Mouse (Mus musculus): ENCODE results near the gene Cdh15.

Cdh15 gene

DNA sequence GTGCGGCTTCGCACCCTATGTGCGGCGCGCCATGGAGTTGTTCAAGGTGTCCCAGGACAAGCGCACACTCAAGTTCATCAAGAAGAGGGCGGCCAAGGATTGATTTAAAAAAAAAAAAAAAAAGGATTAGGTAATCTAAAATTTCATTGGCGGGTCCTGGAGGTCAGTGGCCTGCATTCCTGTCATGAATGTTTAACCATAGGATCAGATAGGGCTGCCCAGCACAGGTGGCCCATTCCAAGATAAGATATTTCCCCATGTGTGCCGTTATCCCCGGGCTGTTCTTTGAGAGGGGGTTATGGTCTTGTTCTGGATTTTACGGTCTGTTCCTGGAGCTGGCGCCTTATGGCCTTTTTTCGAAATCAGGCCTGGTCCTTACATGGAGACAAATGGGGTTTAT, 11.1 kb upstream of the Cdh15 start:
- no peak for DNase-seq (ENCODE audit: inconsistent ontology term)

DNA sequence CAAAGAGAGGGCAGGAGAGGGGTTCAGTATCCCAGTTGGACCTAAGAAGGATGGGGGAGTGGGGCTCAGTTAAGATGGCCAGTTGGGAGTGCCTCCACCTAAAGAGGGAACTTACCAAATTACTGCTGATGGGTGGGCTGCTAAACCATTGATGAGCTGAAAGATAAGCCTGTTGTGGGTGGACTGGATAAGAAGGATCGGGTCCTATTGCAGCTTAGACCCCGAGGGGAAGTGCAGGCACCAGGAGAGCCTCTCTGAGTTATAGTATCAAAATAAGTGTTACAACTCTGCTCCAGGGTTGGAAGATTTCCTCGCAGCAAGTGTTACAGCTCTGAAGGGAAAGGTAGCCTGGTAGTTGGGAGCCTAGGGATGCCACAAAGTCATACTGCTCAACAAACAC, 3.6 kb upstream of the Cdh15 start:
- DNase-seq (ENCODE audit: inconsistent ontology term) = no peak

DNA sequence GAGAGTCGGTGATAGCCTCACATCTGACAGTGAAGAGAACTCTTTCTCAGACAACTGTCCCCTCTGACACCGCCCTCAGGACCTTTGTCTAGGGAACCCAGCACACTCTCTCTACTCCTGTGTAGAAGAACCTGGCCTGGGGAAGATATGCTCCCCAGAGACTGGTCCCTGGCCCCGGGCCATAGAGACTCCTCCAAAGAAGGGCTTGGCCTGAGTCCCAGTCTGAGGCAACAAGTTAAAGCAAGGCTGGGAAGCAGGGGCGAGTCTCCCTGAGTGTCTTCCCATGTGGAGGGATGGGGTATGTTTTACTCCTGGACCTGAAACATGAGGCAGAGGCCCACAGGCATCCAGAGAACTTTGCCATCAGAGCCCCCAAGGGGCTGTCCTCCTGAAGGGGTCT, 2.1 kb upstream of the Cdh15 start:
- no peak for DNase-seq (ENCODE audit: inconsistent ontology term)

DNA sequence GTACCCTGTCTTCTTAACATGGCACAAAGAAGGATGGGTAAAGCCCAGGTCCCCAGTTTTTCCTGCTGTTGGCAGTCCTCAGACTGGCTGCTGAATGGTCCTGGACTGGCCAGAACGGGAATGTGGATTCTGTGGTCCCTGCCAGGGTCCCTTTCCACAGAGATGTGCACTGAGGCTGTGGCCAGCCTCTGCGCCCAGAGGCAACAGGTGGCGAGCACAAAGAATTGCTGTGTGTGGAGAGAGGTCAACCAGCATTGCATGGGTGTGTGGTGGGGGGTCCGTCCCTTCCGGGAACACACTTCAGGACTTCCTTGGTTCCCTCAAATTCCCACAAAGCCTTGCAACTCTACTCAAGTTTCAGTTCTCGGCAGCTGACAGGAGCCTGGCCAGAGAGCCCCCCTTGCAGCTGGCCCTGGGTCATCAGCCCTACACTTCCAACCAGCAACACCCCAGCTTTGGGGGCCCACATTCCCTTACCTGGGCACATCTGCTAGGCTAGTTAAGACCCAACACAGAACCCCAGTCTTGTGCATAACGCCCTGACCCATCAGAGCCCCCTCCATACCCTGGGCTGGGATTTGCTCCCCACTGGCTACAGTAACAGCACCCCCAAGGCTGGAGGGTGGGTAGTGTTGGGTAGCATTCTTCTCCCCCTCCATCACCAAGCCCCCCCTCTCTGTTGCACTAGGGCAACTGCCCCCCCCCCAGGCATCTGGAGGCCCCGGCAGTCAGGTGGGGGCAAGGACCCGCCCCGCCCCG, 1.6 kb downstream of the Cdh15 start:
- DNase-seq (ENCODE audit: inconsistent ontology term) = no peak

DNA sequence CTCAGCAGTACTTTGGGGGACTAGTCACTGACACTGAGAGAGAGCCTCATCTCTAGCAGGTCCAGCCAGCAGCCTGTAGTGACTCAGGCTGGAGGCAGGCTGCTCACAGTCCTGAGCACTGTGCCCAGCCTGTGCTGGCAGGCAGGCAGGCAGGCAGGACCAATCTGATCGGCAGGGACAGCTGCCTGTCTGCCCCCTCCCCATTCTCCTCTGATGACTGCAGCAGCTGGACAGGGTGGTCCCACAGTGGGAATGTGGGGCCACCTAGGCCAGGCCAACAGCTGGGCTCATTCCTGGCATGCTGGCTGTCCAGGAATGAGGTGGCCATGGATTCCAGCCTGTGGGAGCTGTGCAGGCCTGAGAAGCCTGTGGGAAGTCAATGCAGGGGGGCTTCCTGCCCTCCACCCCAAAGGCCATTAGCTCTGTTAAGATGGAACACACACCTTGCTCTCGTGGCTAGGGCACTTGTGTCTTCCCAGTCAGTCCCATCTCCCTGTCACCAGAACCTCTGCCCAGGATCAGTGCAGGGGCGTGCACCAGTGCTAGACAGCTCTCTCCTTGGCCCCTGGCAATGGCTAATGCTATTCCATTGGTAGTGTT, 3.0 kb downstream of the Cdh15 start:
- no peak for DNase-seq (ENCODE audit: inconsistent ontology term)

DNA sequence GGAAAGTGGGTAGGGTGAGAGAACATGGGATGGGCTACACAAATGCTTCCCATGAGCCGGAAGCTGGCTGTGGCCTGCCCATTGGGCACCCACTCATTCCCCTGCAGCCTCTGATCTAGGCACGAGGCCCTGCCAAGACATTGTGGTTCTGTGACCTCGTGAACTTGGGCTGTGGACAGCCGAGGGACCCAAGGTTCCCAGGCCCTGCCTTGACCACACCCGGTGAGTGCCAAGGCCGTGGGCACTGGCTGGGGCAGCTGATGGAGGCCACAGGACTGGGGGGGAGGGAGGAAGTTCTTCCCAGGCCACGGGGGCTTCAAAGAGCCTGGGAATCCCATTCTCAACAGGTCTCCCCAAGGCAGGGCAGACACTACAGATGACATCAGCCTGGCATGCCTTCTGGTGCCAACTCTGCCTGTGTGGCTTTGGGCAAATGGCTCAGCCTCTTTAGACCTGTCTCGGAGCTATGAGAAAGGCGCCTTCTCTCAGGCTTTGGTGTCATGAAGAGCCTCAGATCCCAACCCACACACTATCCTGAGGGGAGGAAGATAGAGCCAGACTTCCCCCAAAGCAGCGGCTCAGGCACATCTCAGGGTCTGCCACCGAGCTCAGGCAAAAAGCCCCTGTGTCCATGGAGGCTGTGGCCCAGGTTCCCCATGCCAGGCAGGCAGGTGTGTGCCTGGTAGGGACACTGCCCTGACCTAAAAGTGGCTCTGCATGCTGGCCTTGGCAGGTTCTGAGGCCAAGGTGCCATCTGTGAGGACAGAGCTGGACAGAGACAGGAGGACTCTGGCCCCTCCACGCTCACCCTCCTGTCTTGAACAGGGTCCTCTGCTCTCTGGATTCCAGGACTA, 4.2 kb downstream of the Cdh15 start:
- DNase-seq (ENCODE audit: inconsistent ontology term) = peak; percentile 72

DNA sequence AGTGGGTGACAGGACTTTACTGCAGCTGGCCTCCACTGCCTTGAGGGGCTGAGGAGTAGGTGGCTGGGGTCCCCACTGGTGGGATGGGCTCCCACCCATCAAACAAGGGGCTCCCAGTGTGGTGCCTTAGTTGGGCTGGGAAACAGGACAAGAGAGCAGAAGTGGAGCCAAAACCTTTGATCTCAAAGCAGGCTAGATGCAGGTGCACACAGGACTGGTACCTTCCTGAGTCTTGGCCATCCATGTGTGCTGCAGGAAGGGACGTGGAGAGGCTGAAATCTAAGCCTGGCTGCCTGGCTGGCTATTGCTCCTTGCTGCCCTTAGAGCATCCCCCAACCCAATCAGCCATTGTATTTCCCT, 4.8 kb downstream of the Cdh15 start:
- no peak for DNase-seq (ENCODE audit: inconsistent ontology term)

DNA sequence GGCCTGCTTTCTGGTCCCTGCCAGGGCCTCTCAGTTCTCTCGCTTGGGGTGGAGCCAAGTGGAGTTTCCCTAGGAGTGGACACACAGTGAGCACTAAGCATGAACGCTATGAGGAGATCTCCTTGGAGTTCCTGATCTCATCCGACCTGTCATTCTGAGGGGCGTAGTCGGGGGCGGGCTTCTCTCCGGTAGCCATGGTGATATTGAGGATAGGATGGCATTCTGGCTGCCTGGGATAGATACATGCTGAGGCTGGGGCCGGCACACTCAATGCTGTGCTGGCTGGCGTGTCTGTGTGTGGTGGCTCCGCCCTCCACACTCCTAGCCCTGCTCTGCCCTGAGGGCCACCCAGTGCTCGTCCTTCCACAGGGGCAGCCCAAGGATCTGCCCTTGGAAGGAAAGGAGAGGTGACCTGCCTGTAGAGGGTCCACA, 5.6 kb downstream of the Cdh15 start:
- peak; percentile 56 for DNase-seq (ENCODE audit: inconsistent ontology term)

DNA sequence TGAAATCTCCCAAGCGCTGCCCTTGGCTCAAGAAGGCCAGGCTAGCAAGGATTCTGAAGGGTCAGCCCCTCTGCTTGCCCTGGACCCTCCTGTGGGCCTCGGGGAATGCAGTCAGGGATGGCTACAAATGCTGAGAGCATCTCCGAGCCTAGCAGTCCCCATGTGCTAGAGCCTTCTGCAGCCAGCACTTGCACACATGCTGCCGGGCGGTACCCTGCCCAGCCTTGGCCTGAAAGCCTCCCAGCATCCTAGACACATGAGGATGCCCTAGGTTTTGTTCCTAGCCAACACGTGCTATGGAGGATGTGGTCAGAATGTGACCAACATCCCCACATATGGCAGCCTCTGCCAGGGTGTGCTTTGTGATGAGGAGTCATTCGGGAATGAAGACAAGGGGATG, 6.6 kb downstream of the Cdh15 start:
- no peak for DNase-seq (ENCODE audit: inconsistent ontology term)

DNA sequence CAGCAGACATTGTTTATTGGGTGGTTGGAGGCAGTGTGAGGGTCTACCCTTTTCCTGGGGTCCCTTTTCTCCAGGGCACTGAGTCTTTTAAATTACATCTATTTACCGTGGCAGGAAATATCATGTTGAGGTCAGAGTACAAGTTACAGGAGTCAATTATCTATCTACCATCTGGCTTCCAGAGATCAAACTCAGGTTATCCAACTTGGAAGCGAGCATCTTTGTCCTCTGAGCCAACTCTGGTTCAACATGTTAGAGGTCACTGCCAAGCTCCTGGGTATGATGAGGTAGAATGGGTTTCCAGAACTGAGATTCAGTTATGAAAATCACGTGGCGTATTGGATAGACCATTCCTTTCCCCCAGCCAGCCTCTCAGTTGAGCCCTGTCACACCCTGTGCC, 7.4 kb downstream of the Cdh15 start:
- no peak for DNase-seq (ENCODE audit: inconsistent ontology term)

DNA sequence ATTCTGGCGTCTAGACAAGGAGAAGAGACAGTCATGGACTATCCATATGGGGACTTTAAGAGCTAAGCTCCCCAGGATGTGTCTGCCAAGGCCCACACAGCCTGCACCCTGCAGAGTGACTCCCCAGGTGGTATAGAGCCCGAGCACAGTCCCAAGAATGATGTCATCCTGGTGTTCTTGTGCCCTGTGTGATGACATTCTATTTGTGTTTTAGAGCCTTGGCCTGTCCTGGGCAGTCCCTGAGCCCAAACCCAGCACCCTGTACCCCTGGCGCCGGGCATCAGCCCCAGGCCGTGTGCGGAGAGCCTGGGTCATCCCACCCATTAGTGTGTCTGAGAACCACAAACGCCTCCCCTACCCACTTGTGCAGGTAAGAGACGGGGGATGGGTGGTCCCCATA, 8.5 kb downstream of the Cdh15 start:
- no peak for DNase-seq (ENCODE audit: inconsistent ontology term)

DNA sequence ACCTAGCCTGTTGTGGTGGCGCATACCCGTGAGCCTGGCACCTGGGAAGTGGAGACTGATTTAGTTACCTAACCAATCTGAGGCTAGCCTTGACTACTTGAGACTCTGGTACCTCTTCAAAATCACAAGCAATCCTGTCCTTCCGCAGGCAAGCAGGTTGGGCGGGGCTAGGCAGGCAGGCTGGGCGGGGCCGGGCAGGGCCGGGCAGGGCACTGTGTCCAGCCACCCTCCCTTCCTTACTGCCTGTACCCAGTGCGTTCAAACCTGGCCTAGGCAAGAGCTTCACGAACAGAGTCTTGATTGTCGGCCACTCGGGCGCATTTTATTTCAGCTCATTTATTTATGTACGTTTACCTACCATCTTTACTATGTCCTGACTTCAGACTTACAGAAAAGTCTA, 12.1 kb downstream of the Cdh15 start:
- no peak for DNase-seq (ENCODE audit: inconsistent ontology term)

DNA sequence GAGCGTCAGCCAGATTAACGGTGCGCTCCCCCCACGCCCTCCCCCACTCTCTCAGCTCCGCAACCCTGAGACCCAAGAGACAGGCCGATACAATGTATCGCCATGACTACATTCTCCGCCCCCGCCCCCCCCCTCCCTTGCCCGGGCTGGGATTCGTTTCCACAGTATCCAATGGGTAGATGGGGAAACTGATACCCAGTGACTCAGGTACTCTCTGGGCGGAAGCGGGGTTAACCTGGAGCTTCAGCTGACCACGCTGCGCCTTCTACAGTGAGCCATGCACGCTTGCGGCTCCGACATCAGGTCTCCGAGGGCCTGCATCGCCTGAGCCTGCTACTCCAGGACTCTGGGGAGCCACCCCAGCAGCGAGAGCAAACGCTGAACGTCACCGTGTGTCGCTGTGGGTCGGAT, 17.0 kb downstream of the Cdh15 start:
- DNase-seq (ENCODE audit: inconsistent ontology term) = peak; percentile 39

DNA sequence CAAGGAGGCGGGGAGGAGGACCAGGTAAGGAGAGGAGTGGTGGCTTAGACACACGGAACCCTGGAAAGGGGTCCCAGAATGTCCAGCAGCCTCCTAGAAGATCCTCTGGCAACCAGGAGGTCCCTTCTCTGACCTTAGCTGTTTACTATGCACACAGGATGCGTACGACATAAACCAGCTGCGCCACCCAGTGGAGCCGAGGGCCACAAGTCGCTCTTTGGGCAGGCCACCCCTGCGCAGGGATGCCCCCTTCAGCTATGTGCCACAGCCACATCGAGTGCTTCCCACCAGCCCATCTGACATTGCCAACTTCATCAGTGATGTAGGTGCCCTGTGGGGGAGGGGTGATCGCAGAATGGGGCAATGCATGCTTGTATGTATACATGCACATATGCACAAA, 17.7 kb downstream of the Cdh15 start:
- DNase-seq (ENCODE audit: inconsistent ontology term) = no peak

DNA sequence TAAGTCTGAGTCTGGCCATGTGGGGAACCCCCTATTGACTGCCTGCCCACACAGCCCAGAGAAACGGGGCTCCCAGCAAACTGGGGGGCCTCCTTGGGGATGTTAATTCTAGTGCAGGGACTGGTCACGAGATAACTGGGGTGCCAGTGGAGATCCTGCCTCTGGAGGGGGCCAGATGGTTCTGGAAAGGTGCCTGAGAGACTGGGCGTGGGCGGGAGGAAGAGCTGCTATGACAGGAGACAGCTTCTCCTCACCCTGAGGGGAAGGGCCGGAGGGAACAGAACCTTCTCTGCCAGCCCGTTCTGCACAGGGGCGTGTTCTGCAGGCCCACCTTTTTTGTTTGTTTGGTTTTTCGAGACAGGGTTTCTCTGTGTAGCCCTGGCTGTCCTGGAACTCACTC, 18.5 kb downstream of the Cdh15 start:
- no peak for DNase-seq (ENCODE audit: inconsistent ontology term)

DNA sequence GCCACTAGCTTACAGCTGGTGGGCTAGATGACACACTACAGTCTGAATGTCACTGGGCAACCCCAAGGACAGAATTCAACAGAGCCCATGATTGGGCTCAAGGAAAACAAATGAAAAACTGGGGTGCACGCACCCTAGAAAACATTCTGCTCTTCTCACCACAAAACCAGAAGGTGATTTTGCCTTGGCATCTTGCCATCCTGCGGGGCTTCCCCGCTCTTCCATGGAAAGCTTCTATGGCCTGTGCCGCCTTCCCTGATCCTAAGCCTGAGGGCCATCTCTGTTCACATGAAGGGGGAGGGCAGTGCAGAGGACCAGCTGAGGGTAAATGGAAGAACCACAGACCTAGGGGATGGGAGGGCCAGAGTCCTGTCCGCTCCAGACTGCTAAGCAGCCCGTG, 20.2 kb downstream of the Cdh15 start:
- DNase-seq (ENCODE audit: inconsistent ontology term) = no peak

DNA sequence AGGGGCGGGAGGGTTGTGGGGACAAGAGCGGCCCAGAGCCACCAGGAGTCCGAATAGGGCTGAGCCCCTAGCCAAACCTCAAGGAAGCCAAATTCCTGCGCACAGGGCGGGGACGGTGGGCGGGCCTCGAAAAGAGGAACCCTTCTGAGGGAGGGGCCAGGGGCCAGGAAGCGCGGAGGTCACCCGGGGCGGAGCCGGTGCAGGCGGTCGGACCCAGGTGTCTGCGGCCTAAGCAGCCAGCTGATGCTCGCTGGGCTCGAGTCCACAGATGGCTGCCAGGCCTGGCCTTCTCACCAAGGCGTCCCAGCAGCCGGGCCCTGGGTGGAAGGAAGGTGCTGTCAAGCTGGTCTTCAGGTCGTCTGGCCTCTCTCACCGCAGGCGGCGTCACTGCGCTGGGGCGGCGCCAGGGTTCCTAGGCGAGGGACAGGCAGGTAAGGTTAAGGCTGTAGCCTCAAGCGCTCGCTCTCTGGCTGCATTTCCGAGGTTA, 22.7 kb downstream of the Cdh15 start:
- no peak for DNase-seq (ENCODE audit: inconsistent ontology term)

DNA sequence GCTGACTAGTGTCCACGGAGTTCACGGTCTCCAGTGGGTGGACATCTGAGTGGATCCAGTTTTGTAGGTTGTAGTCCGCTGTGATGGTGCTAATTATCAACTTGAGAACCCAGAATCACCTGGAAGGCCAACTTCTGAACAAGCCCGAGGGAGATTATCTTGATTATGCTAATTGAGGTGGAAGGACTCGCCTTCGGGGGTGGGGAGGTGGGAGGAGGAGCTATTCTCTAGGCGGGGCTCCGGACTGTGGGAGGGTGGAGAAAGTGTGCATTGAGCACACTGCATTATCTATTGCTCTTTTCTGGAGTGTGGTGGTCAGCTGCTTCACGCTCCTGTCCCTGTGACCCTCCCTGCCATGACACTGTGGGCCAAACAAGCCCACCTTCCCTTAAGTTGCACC, 23.9 kb downstream of the Cdh15 start:
- DNase-seq (ENCODE audit: inconsistent ontology term) = no peak

DNA sequence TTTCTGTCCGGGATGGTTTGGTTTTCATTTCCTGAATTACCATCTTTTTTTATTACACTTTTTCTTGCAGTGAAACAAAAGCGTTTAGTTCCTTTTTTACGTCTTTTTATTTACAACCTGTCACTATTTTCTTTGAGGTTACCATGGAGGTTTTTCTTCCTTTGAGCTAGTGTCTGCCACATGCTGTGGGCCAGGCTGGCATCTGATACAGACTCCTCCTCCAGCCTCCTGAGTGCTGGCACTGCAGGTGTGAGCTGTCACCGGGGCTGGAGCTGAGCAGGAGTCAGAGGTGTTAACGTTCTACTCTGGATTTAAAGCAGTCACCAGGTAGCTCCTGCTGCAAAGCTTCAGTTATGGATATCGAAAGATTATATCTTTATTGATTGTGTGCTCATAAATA, 25.4 kb downstream of the Cdh15 start:
- no peak for DNase-seq (ENCODE audit: inconsistent ontology term)

DNA sequence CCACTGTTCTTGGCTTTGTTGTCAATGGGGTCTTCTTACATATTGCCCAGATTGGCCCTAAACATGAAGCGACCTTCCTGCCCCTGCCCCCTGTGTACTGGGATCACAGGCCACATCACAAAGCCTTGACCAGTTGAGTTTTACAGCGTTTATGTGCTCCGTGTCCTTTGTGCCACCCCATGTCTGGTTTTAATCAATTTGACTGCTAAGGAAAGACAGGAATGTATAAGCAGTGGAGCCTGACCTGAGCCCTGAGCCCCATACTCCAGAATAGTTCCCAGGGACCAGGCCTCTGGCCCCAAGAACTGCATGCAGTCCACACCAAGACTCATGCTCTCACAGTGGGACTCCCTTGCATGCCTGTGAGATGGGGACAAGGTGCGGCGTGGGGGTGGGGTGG, 27.4 kb downstream of the Cdh15 start:
- no peak for DNase-seq (ENCODE audit: inconsistent ontology term)

DNA sequence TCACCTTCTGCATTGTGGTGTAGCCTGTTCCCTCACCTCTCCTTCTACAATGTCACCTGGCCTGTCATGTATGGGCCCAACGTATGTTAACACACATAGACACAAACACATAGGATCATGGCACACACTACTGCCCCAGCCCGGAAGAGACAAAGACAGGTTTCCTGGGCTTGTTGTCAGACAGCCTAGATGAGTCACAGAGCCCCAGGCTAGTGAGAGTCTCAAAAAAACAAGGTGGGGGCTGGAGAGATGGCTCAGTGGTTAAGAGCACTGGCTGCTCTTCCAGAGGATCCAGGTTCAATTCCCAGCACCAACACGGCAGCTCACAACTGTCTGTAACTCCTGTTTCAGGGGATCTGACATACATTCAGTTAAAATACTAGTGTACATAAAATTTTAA, 30.5 kb downstream of the Cdh15 start:
- no peak for DNase-seq (ENCODE audit: inconsistent ontology term)

DNA sequence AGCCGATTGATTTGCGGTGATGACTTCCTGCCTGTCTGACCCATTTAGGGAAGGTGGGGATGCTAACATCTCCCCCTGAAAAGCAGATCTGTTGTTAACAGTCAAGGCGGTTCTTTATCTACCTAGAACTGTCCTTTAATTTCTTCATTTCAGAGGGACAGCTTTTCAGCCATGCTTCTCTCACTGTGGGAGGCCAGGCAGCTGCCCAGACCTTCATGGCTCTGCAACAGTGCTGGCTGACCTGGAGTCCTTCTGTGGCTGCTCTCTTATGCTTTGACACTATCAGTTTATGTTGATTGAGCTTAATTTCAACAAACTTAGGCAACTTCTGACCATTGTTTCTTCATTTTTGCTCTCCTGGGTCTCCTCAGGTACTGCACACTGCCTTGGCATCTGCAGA, 32.5 kb downstream of the Cdh15 start:
- DNase-seq (ENCODE audit: inconsistent ontology term) = no peak

DNA sequence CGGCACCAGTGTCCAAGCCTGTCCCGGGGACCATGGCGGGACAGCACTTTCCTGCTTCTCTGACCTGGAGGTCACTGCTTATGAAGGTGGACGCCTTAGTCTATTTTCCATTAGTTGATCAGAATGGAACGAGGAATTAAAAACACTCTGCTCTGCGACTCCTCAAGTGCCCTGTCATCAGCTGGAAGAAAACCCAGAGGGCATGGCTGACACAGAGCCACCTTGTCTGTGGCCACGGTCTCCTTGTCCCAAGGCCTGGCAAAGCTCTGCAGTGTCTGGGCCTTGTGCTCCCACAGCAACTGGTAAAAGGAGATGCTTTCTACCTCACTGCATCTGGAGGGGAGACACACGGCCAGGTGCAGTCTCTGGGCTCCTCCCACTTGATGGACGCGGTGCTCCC, 35.9 kb downstream of the Cdh15 start:
- DNase-seq (ENCODE audit: inconsistent ontology term) = no peak

All from Muller cell, postnatal 12 days (primary cell).